Mouse (Mus musculus) regulatory T cell (primary cell): Measurements from ENCODE around the gene Sypl2.
"Not testable (repeated sequence)": the region's sequence is repeated elsewhere in the genome, so short reads cannot be mapped to it uniquely, and the experiment has no call there.

ENCODE experiments used
- in situ Hi-C: fragments of 300-600 bp; cut with MboI, MseI; formaldehyde crosslinking; loops from one replicate; pipeline ENCODE4 v1.15.1; 2025; ENCODE audit warnings: high pct_unique_total_duplicates

The Sypl2 gene

DNA sequence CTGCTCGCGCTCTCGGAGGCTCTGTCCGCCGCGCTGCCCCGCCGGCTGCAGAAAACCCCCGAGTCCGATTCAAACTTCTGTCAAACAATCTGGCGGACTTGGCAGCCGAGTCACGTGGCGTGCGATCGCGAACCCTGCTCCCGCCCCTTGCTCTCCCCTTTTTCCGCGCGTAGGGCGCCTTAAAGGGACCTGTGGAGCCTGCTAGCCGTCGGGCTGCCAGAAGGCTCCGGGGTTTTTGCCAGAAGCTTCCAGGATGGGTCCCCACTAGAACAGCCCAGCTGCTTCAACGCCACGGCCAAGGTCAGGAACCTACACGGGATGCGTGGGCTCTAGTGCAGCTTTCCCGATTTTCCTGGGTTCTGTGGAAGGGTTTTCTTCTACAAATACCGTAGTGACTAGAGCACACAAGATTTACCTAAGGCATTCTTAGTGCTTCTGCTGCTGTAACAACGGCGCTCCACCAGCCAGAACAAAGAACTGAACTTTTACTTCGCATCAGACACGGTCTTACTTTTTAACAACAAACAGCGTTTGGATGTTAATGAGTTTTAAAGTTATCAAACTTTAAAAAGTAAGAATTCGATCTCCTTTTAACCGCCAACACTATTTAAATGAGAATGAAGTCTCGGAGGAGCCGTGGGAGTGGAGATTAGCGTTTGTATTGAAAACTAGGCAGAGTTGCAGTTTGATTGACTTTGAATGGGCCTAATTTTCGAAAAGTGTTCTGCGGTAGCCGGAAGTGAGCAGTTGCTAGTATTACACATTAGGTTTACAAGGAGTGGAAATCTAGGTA is at the start of gene Sypl2:
Sypl2 (minus strand) TSS at position 91 of the 793 bp plus-strand sequence.
- in situ Hi-C loops = no loop called here

DNA sequence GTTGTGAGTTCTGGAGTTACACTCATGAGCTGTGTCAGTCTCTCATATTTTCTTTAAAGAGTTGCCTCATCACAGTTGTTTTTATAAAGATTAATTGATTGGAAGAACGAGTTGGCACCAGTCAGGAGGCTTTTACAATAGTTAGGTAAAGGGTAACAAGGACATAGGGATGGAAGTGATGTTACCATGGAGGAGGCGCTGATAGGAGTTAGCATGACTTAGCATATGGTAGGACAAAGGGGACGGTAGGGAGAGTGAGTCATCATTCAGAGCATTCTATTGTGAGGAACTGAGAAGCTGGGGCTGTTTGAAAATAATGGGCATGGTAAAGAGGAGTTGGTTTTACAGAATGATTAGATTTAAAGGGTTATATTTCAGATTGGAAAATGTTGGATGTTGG is 32.9 kb upstream of the Sypl2 start:
- in situ Hi-C loops = no loop called here

DNA sequence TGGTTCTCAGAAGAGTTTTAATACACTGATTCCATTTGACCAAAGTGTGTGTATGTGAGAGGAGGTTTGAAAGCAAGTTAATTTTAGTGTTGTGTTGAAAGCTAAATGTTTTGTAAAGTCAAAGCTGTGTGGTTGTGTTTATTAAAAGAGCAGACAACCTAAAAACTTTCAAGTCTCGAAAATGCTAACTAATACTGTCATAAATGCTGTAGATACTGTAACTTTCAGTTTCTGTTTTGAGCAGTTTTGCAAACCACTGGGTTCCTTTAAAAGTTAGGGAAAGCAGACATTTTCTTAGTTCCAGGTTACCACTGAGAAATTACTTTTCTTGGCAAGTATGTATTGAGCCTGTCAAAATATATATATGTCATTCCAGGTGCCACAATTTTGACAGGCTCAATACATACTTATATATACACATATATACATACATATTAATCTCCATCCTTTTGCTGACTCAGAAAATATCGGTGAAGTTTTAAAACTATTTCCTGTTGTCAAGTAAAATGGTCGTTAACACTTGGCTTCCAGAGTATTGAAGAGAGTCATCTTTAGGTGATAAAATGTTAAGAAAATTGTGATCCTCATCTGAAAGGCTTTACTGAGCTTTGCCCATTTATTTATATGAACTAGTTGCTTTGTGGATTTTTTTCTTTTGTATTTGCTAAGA is 31.5 kb upstream of the Sypl2 start:
- in situ Hi-C loops = no loop called here

DNA sequence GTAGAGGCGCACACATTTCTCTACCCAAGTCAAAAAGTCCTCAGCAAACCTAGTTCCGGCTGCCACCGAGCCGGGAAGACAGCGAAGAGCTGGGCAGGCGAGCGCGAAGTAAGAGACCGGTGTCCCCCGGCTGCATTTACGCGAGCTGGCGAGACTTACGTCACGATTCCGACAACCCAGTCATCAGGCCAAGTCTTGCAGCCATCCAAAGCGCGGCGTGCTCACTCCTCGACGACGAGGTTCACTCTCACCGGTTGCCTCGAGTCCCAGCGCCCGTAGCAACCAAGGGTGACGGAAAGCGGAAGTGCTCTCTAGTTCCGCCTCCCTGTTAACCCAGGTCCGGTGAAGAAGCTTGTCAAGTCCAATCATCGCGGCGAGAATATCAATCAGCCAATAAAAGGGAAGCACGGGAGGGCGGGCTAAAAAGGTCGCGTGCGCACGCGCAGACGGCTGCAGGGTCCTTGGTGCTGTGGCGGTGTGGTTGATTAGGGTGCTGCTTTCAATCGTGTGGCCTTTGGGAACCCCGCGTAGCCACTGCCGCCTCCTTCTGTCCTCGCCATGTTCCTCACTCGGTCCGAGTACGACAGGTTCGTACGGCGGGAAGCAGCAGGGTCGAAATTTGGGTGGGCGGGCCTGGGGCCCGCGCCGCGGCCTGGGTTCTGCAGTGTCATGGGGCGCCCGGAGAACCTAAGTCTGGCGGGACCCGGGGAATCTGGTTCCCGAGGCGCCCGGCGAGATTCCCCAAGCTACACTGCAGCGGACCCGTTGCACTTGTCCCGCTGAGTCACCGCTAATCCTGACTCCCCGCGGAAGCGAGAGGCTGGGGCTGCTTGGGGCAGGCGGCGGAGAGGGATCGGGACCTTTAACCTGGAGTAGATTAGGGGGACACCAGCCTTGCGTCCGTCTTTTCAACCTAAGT is 30.5 kb upstream of the Sypl2 start, which contains the start of gene Psma5:
Psma5 (plus strand) TSS at position 208 of the 919 bp plus-strand sequence.
- in situ Hi-C loops = no loop called here

DNA sequence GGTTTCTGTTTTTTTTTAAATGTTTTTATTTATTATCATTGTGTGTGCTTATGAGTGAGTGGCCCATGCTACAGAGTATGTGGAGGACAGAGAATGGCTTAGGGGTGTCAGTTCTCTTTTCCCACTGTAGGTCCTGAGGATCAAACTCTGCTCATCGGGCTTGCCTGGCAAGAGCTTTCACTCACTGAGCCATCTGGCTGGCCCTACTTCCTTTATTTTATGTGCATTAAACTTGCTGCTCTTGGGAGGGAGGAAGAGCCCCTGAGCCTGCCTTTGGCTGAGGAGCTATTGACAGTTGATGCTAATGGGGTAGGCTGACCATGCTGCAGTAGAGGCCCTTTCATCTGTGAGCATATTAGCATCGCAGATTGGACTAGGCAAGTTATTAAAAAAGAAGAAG is 20.4 kb upstream of the Sypl2 start:
- in situ Hi-C loops = no loop called here

DNA sequence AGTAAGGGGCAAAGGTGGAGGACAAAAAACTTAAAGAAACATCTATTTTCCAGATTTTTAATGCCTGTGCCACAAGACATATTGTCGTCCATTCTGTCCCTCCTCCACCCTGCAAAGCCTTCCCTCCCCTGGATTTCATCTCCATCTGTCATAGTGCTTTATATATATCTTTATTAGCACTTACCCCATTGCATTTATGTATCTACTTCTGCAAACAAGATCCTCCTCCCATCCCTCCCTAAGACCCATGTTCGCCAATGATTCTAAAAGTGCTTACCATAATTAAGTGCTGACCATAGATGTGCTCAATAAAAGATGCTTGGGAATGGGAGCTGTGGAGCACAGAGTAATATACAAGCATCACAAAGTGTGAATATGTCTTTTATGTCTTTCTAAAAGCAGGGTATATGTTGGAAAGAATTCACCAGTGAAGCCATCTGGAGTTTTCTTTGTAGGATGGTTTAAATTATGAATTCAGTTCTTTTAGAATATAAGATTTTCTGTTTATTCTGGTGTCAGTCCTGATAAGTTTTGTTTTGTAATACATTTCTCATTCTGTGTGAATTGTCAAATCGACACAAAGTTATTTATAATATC is 14.9 kb upstream of the Sypl2 start:
- in situ Hi-C loops = no loop called here

DNA sequence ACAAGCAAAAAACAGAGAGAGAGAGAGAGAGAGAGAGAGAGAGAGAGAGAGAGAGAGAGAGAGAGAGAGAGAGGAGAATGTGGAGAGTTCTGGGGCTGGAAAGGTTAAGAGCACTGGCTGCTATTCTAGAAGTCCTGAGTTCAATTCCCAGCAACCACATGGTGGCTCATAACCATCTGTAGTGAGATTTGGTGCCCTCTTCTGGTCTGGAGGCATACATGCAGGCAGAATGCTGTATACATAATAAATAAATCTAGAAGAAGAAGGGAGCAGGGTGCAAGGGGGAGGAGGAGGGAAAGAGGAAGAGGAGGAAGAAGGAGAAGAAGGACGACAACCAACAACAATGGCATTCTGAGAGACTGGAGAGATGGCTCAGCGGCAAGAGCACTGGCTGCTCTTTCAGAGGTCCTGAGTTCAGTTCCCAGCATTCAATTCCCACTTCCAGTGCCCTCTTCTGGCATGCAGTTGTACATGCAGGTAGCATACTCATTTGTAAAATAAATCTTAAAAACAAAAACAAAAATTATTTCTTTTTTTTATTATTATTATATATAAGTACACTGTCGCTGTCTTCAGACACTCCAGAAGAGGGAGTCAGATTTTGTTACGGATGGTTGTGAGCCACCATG is 11.1 kb upstream of the Sypl2 start:
- in situ Hi-C loops = not testable (repeated sequence)

DNA sequence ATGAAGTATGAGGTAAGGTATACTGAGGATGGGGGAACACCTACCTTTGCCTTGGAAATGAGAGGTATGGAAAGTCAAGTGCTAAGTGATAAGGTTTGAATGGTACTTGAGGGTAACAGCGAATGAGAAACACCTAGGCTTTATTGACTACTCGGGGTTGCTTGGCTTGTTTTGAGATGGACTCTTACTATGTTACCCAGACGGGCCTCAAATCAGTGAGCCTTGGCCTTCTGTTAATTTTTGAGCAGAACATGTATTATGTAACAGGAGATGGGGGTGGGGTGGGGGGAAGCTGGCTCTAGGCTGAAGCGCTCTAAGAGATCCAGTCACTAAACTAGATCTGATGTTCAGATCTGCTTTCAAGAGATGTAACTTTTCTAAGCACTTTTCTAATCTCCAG is 5.2 kb upstream of the Sypl2 start:
- in situ Hi-C loops = loop anchor here (5.0 kb wide), 1 partner anchor 64 kb away; no protein-coding TSS in a partner anchor

DNA sequence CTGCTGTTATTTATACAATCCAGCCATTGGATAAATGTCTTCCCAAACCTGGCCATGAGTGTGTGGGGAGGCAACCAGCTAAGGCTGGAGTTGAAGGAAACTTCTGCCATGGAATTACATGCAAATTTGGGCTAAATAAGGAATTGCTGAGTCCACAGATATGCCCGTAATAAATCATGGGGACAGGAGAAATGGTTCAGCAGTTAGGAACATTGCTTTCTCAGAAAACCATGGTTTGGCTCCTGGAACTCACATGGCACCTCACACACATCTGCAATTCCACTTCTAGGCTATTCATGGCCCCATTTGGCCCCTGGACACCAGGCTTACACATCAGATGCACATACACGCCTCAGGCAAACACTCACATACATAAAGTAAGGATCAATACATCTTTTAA is 1.1 kb upstream of the Sypl2 start:
- in situ Hi-C loops = no loop called here

DNA sequence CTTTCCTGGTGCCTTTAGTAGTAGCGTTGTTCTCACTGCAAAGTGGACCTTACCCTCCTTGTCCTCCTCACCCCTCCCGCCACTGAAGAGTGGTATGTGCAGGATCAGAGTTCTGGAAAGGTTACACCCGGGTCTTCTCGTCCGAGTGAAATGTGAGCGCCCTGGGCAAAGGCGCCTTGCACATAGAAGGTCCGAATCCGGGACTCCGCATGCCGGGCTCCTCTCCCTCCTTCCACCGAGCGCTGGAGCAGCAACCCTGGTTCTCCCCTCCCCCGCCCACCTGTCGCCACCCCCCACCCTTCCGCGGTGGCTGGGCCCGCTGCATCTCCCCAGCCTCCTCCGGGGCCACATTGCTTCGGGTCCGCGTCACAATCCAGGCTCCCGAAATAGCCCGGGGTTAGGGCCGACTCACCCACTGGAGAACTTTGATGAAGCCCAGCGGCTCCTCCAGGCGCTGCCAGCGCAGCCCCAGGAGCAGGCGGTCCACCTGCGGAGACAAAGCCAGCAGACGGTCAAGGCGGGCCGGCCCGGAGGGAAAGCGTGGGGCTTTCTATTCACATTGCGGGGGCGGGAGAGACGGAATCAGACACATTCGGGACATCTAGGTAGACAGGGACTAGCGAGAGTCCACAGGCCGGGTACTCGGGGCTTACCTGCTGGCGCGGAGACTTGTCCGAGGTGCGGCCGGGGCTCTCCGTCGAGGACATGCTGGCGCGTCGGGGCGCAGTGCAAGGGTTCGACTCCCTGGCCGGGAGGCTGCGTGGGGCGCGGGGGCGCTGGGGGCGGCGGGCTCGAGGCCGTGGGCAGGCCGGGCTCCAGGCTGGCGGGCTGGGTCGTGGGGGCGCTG is 514 bp downstream of the Sypl2 start:
- in situ Hi-C loops = no loop called here

DNA sequence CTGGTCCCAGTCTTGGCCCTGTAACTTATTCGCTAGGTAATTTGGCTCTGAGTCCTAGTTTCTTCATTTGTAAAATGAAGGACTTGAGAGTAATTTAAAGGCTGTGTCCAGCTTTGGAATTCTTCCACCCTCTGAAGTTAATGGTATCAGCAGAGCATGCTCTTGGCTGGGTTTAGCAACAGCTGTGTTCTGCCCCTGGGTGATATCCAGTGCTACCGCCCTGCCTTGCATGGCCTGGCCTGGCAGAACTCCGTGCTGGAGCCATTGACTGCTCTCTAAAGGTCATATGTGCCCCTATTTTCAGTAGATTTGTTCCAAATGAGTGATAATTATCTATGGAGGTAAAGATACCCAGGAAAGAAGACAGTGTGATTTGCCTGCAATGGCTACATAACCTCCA is 5.8 kb downstream of the Sypl2 start:
- in situ Hi-C loops = no loop called here

DNA sequence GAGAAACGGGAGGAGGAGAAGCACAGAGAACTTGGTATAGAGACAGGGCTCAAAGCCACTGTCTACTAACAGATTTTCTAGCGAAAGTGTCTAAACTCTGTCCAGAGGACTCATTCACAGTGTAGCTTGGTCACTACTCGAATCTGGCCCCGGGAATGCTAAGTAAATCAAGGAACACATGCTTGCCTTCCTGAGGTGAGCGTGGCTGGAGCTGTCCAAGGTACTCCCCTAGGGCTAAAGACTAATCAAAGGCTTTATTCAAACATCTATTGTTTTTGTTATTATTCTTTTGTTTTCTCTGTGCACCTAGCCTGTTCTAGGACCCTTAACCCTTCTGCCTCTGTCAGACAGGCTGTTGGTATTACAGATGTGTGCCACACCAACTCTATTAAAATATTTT is 11.7 kb downstream of the Sypl2 start:
- in situ Hi-C loops = no loop called here

DNA sequence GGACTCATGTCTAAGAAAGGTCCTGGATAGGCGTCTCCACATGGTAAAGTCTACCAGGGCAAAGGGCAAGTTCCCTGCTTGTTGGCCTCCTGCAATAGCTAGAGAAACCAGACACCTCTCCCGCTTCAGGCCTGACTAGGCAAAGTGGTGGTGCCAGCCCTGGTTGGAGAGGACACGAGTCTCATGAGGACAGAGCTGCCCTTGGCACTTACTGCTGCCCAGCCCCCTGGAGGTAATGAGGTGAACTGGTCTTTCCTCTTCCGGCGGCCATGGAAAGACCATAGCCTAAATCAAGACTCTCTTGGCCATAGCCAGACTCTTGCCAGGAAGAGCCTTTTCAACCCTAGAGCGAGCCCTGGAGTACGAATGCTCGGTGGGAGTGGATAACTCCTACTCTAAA is 14.0 kb downstream of the Sypl2 start:
- in situ Hi-C loops = no loop called here

DNA sequence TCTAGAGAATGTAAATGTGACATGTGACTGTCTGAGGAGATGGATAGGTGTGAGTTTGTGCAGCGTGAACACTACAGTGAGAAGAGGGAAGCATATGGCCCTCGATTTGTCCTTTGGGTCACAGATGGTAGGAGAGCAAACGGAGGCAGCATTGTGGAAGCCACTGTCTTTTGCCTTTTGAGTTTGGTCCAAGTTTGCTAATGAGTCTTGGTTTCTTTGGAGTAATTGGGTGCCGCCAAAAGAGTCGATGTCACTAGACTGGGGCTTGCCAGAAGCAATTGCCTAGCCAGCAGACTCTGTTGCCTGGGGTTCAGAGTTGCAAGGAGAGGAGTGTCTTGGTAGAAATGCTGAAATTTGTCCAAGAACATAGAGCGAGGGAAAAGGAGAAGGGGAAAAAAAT is 14.6 kb downstream of the Sypl2 start:
- in situ Hi-C loops = no loop called here

DNA sequence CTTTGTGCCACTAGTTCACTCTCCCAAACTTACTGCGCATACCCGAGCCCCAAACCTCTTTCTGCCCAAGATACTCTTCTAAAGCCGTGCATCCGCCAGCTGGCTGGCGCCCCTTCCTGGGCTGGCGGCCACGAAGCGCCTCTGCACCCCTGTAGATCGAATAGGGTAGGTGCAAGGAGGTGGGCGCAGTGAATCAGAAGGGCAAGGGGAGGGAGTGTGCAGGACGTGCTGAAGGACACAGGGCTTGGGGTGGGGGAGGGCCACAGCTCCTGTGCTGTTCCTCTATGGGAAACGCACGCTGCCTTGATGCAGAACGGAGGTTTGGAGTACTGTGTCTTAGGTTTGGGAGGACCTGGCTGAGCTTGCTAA is 15.7 kb downstream of the Sypl2 start, which contains the start of gene Atxn7l2:
Atxn7l2 (minus strand) TSS at position 164 of the 369 bp plus-strand sequence.
- in situ Hi-C loops = no loop called here

DNA sequence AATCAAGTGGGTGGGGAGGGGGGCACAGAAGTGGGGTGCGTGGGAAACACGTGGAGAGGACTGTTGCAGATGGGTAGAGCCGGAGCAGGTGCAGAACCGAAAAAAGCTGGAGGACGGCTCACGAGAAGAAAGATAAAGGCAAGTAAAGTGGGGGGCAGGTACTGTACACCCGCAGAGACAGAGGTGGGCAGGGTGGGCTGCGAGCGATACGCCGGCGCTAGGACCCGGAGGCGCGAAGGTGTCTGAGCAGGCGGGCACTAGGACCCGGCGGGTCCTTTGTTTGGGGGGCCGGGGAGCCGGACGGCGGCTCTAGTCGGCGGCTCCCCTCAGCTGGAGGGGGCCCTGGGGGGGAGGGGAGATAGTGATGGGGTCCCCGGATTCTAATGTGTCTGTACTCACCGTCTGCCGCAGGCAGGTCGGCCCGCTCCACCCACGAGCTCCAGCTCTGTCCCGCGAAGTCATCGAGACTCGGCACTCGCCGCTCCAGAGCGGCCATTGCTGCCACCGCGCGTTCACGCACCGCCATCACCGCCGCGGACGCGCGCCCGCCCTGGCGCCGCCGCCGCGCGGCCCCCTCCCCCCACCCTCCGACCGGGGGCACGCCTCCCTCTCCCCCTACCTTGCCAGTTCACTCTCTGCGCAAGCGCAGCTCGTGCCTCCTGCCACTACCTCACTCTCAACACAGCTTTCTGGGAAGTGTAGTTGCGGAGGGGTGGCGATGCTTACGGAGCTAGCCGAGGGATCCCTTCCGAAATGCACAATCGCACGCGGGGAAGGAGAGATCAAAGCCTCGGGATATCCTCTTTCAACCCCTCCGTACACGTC is 16.3 kb downstream of the Sypl2 start:
- in situ Hi-C loops = no loop called here

DNA sequence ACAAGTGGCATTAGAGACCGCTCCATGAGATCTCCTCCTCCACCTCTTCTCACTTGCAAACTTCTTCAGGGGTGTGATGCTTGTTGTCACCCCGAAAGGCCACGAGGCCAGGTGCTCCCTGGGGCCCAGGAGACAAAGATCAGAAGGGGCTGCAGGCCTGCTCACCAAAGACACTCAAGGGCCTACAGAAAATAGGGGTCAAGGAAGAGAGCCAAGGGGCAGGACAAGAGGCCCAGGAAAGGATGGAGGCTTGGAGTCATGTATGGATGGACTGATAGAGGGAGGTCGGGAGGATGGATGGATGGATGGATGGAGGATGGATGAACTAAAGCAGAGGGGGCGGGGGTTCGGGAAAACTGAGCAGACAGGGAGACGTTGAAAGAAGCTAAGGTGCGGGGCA is 16.9 kb downstream of the Sypl2 start:
- in situ Hi-C loops = no loop called here

DNA sequence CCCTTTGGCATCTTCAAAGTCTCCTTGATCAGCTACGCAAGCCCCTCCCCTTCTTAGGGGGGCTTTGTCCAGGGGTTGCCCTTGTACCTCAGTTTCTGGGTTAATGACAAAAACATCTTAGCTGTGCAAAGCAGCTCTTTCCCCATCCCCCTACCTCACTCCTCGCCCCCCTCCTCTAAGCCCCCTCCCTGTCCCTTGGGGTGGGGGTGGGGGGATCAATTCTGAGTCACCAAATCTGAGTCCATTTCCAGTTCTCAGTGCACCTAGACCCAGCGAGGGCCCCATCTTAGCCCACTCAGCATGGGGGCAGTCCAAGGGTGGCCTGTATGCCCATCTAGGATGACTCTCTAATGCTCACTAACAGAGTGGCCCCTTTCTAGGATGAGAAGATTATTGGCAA is 17.4 kb downstream of the Sypl2 start:
- in situ Hi-C loops = no loop called here

DNA sequence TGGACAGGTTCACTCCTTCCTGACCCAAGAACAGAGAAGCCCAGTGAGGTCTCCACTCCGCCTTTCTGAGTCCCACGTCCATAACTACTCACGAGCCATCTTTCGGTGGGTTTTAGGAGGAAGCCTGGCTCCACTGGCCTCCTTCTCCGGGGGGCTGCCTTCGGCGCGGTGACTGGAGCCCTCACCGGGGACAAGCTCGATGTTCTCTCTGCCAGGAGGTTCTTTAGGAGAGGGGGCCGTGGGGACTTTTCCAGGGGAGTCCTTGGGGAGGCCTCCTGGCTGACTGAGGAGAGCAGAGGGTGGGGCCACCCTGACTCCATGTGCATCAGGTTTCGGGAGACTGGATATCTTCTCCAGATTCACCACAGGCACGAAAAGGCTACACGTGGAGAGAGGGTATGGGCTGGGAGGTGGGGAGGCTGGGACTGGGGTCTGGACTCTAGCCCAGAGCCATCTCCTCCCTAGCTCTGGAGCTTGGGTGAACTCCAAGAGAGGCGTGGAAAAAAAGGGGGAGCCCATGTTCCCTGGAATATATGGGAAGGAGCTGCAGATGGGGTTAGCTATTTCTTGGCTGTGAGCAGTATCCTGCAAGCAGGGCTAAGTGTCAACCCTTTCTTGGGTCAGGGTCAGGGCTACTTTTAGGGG is 19.6 kb downstream of the Sypl2 start:
- in situ Hi-C loops = no loop called here
